Mouse (Mus musculus) heart, embryonic 13.5 days (tissue): ENCODE measurements around the gene Ddx19a. TPM values are rescaled to one million over a fixed set of nuclear protein-coding genes. Genes with fewer than 3 reads are reported as not detected.
"Not testable (repeated sequence)": the region's sequence is repeated elsewhere in the genome, so short reads cannot be mapped to it uniquely, and the experiment has no call there.

Experiments used
- ATAC-seq: fragments of 200-750 bp; cut with Nextera tagmentation; 2 replicates; pipeline ENCODE4 v1.8.0; 2017; ENCODE audit warnings: moderate TSS enrichment; ENCODE audit not compliant: insufficient number of reproducible peaks, low FRiP score, low TSS enrichment; ENCODE audit errors: extremely low read depth
- H3K27ac ChIP-seq: fragments of 300-500 bp; sonication (generic); replicated peaks from 2 replicates; pipeline ENCODE4 v1.5.1; 2015; ENCODE audit warnings: moderate library complexity, mild to moderate bottlenecking, inconsistent platforms
- H3K27me3 ChIP-seq: fragments of 300-500 bp; sonication (generic); replicated peaks from 2 replicates; pipeline ENCODE4 v1.6.1; 2015; ENCODE audit warnings: mild to moderate bottlenecking, inconsistent platforms
- H3K36me3 ChIP-seq: fragments of 300-500 bp; sonication (generic); 2 replicates; pipeline ENCODE4 v1.6.1; 2015; ENCODE audit warnings: mild to moderate bottlenecking, inconsistent platforms
- H3K4me1 ChIP-seq: fragments of 300-500 bp; sonication (generic); 2 replicates; pipeline ENCODE4 v1.6.1; 2015; ENCODE audit warnings: inconsistent platforms
- H3K4me2 ChIP-seq: fragments of 300-500 bp; sonication (generic); 2 replicates; pipeline ENCODE4 v1.6.1; 2015; ENCODE audit warnings: inconsistent platforms, mild to moderate bottlenecking, moderate library complexity
- H3K4me3 ChIP-seq: fragments of 300-500 bp; sonication (generic); 2 replicates; pipeline ENCODE4 v1.5.1; 2015; ENCODE audit warnings: moderate library complexity, mild to moderate bottlenecking, inconsistent platforms
- H3K9ac ChIP-seq: fragments of 300-500 bp; sonication (generic); 2 replicates; pipeline ENCODE4 v1.6.1; 2015; ENCODE audit warnings: inconsistent platforms, mild to moderate bottlenecking, moderate library complexity
- H3K9me3 ChIP-seq: fragments of 300-500 bp; sonication (generic); 2 replicates; pipeline ENCODE4 v1.6.1; 2016; ENCODE audit warnings: inconsistent platforms
- WGBS: fragments of 180-500 bp; shearing (Covaris S2); methylation state at CpG from one replicate; pipeline ENCODE4 v1.1.7; 2015; ENCODE audit warnings: mixed read lengths; 5-methylcytosine and 5-hydroxymethylcytosine counted together
- polyA plus RNA-seq: library from polyadenylated mRNA; unstranded; fragments of >200 nt; fragmentation: Nextera tagmentation; extraction: Ambion mirVana; gene quantifications from 2 replicates; pipeline ENCODE4 v1.2.1, GENCODE M21; 2015

Ddx19a gene
- polyA plus RNA-seq, 1 experiment from 2014 or later: 12.3 TPM

- peak overlapping the region; percentile 68 for H3K27ac ChIP-seq
- ATAC-seq: peak; percentile 88
- peaks cover 7% of the 10 kb centered on the region for H3K4me1 ChIP-seq
- H3K4me3 ChIP-seq: peak overlapping the region; percentile 84
- peak overlapping the region; percentile 90 for H3K9ac ChIP-seq
- WGBS: under 1% methylated on average over 31 of the region's 31 CpGs
- H3K27me3 ChIP-seq: peaks cover 16% of the 10 kb centered on the region
- H3K4me2 ChIP-seq: peak overlapping the region; percentile 84
- H3K9me3 ChIP-seq: no peaks in the 10 kb centered on the region
- no peaks in the 10 kb centered on the region for H3K36me3 ChIP-seq
Measured at GRCm38 (mm10) chr8:111027391-111027937, 29.9 kb upstream of the Ddx19a start.

GRCm38 (mm10) chr8:111026609-111027008, 29.0 kb upstream of the Ddx19a start:
- H3K27me3 ChIP-seq: peaks cover 11% of the 10 kb centered on the region
- H3K4me3 ChIP-seq, ATAC-seq, H3K9ac ChIP-seq, H3K4me1 ChIP-seq, H3K27ac ChIP-seq, H3K4me2 ChIP-seq, H3K36me3 ChIP-seq, H3K9me3 ChIP-seq: not testable (repeated sequence)
- WGBS: 90% methylated on average over 2 of the region's 2 CpGs

- not testable (repeated sequence) for H3K4me3 ChIP-seq, H3K9ac ChIP-seq, ATAC-seq, H3K27ac ChIP-seq, H3K27me3 ChIP-seq, H3K9me3 ChIP-seq, H3K4me2 ChIP-seq, H3K4me1 ChIP-seq
- H3K36me3 ChIP-seq: peaks cover 73% of the 10 kb centered on the region
- 79% methylated on average over 8 of the region's 10 CpGs for WGBS
Measured at GRCm38 (mm10) chr8:111010230-111010991, 12.8 kb upstream of the Ddx19a start.

- H3K9me3 ChIP-seq: no peaks in the 10 kb centered on the region
- no peak for ATAC-seq
- WGBS: 35% methylated on average over 16 of the region's 16 CpGs
- H3K4me1 ChIP-seq: peaks cover 12% of the 10 kb centered on the region
- H3K36me3 ChIP-seq: peaks cover 21% of the 10 kb centered on the region
- peak overlapping the region; percentile 88 for H3K9ac ChIP-seq
- H3K27me3 ChIP-seq: no peaks in the 10 kb centered on the region
- peak overlapping the region; percentile 78 for H3K27ac ChIP-seq
- H3K4me3 ChIP-seq: peak overlapping the region; percentile 76
- H3K4me2 ChIP-seq: peak overlapping the region; percentile 90
Measured at GRCm38 (mm10) chr8:110996641-110997430, 764 bp downstream of the Ddx19a start.

GRCm38 (mm10) chr8:110990017-110990416, 7.6 kb downstream of the Ddx19a start:
- WGBS: 91% methylated on average over 9 of the region's 9 CpGs
- ATAC-seq: no peak
- Histone ChIP-seq H3K9me3 (no peaks in the 10 kb centered on the region), H3K27me3 (no peaks in the 10 kb centered on the region), H3K4me1 (no peaks in the 10 kb centered on the region), H3K27ac (no peak overlapping the region), H3K9ac (no peak overlapping the region), H3K4me3 (no peak overlapping the region), H3K4me2 (no peak overlapping the region), H3K36me3 (peaks cover 85% of the 10 kb centered on the region)

- peaks cover 95% of the 10 kb centered on the region for H3K36me3 ChIP-seq
- WGBS: 74% methylated on average over 8 of the region's 8 CpGs
- no peak overlapping the region for H3K27ac ChIP-seq
- H3K4me3 ChIP-seq: no peak overlapping the region
- H3K27me3 ChIP-seq: no peaks in the 10 kb centered on the region
- H3K4me2 ChIP-seq: no peak overlapping the region
- H3K4me1 ChIP-seq: no peaks in the 10 kb centered on the region
- no peak overlapping the region for H3K9ac ChIP-seq
- ATAC-seq: no peak
- no peaks in the 10 kb centered on the region for H3K9me3 ChIP-seq
Measured at GRCm38 (mm10) chr8:110987805-110988744, 9.5 kb downstream of the Ddx19a start.

- WGBS: 87% methylated on average over 2 of the region's 2 CpGs
- ATAC-seq: no peak
Measured at GRCm38 (mm10) chr8:110981304-110981703, 16.3 kb downstream of the Ddx19a start.

GRCm38 (mm10) chr8:110977987-110978386, 19.6 kb downstream of the Ddx19a start:
- not testable (repeated sequence) for H3K9me3 ChIP-seq, ATAC-seq, H3K27me3 ChIP-seq, H3K9ac ChIP-seq, H3K4me3 ChIP-seq, H3K4me2 ChIP-seq, H3K4me1 ChIP-seq, H3K27ac ChIP-seq
- peaks cover 79% of the 10 kb centered on the region for H3K36me3 ChIP-seq
- 73% methylated on average over 2 of the region's 2 CpGs for WGBS

More at GRCm38 (mm10) chr8:110981304-110981703, 16.3 kb downstream of the Ddx19a start:
- Histone ChIP-seq H3K27me3 (no peaks in the 10 kb centered on the region), H3K36me3 (peaks cover 85% of the 10 kb centered on the region), H3K9me3 (no peaks in the 10 kb centered on the region), H3K9ac (no peak overlapping the region), H3K4me1 (no peaks in the 10 kb centered on the region), H3K4me3 (no peak overlapping the region), H3K4me2 (no peak overlapping the region), H3K27ac (no peak overlapping the region)

GRCm38 (mm10) chr8:110976532-110976931, 21.1 kb downstream of the Ddx19a start:
- not testable (repeated sequence) for H3K9ac ChIP-seq, H3K9me3 ChIP-seq, H3K4me1 ChIP-seq, ATAC-seq, H3K4me2 ChIP-seq, H3K27me3 ChIP-seq, H3K4me3 ChIP-seq, H3K27ac ChIP-seq
- H3K36me3 ChIP-seq: peaks cover 78% of the 10 kb centered on the region
- WGBS: 92% methylated on average over 8 of the region's 8 CpGs

- peaks cover 31% of the 10 kb centered on the region for H3K4me1 ChIP-seq
- H3K36me3 ChIP-seq: peaks cover 64% of the 10 kb centered on the region
- WGBS: 7% methylated on average over 45 of the region's 45 CpGs
- peak; percentile 83; the same call in 1 of the 2 replicates for ATAC-seq
- H3K9me3 ChIP-seq: no peaks in the 10 kb centered on the region
- H3K4me2 ChIP-seq: peak overlapping the region; percentile 85
- H3K27me3 ChIP-seq: no peaks in the 10 kb centered on the region
- H3K27ac ChIP-seq: peak overlapping the region; percentile 42; the same call in 1 of the 2 replicates
- H3K9ac ChIP-seq: peak overlapping the region; percentile 84
- peak overlapping the region; percentile 65 for H3K4me3 ChIP-seq
Measured at GRCm38 (mm10) chr8:110969910-110970770, 27.5 kb downstream of the Ddx19a start.
